Mouse (Mus musculus): ENCODE results near the gene Rbm33.

Rbm33 gene

DNA sequence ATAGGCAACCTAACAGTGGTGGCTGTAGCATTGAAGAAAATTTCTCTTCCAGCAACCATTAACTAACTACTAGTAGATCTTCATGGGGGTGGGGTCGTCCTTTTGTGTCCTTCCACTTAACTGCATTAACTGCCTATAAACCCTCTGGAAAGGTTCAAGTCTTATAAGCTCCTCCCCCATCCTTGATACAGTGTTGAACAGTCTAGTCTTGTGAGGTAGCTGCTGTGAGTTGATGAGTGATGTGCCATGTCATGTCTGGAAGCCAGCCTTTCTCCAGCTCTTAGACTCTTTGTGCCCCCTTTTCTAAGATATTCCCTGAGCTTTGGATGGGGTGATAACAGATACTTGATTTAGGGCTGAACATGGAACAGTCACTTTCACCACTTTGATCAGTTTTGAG, 7.5 kb downstream of the Rbm33 start:
- no peak for DNase-seq (ENCODE audit: low spot score in 2 of 2)

- no peak for DNase-seq (ENCODE audit: low spot score in 2 of 2)
Observed at GRCm38 (mm10) chr5:28329024-28329806, 12.3 kb downstream of the Rbm33 start.

DNA sequence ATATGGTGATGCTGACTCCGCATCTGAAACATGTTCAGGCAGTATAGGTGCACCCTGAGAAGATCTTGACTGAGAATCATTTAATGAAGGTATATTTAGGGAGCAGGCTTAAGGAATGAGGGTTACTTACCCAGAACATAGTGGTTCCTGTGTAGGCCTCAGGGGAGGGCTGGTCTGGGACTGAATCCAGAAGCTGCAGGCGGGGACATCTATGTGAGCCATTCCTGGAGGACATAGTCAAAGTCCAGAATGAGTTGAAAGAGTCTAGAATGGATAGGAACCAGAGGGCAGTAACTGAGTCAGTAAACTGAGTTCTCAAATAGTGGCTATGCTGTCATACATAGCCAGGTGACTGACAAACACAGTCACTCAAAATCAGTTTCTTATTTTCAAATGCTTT, 16.8 kb downstream of the Rbm33 start:
- no peak for DNase-seq (ENCODE audit: low spot score in 2 of 2)

DNA sequence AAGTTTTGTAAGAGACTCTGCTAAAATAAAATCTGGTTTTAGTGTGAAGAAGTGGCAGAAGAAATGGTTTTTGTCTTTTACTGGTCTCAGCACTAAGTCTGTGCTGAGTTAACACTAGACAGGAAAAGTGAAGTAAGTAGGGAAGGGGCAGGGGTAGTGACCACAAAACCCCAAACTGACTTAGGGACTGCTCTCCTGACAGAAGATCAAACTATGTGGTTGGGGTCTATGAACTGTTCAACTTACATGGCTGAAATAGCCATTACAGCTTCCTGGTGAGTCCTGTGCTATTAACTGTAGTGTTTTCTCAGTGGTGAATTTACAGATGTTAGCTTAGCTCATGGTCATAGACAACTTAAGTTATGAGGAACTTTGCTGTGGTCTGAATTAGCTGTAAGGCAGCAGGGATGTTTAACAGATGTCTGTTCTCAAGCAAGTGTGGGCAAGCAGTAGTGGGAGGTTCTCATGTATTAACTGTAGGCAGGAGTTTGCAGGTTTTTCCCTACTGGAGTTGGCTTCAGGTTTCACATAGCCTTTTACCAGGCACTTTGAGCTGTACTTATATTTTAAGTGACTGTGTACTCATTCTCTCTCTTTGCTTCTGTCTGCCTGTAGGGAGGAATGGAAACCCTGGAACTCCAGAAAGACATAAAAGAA, 35.1 kb downstream of the Rbm33 start:
- DNase-seq (ENCODE audit: low spot score in 2 of 2): no peak

DNA sequence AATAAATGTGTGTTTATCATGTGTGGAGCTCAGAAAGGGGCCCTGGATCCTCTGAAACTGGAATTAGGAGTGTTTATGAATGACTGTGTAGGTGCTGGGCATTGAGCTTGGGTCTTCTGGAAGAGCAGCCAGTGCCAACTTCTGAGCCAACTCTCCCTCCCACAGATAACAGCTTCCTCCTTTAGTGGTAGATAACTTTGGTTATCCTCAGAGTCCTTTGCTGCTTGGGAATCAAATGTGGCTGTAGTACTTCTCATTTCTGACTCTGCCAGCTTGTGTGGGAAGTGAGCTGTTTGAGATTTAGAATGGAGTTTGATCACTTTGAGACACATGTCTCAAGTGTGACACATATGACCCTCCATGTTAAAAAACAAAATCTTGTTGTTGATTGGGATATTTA, 38.7 kb downstream of the Rbm33 start:
- no peak for DNase-seq (ENCODE audit: low spot score in 2 of 2)

DNA sequence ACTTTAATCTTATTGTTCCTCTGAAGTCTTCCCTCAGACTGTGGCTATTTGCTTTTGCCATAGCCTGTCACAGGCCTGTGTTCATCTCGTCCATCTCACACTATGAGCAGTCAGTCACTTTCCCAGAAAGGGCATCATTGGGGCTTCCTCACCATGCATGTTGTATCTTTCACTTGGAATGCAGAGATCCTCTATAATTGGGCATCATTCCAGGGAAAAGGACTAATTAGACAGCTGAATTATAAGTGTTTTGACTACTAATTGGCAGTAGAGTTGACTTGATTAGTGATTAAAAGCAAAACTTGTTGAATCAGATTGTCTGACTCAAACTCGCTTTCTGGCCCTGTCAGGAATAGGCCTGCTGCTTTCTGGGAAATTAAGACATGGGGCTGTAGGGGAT, 43.8 kb downstream of the Rbm33 start:
- no peak for DNase-seq (ENCODE audit: low spot score in 2 of 2)

GRCm38 (mm10) chr5:28368056-28368455, 51.1 kb downstream of the Rbm33 start:
- no peak for DNase-seq (ENCODE audit: low spot score in 2 of 2)

DNA sequence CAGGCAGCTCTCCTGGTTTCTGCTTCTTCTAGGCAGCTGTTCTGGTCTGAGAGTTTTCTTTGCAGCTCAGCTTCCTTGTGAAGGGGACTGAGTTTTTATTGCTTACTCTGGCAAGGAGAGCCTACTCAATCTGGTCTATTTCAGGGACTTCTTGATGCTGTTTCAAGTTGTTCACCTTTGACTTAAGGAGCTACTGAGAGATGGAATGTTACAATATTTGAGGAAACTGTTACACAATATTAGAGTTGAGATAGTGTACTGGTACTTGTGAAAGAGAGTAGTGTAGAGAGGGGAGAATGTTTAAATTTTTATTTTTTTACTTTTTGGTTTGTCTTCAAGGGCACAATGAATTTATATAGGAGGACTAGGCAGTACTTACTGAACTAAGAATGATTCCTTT, 53.9 kb downstream of the Rbm33 start:
- no peak for DNase-seq (ENCODE audit: low spot score in 2 of 2)

DNA sequence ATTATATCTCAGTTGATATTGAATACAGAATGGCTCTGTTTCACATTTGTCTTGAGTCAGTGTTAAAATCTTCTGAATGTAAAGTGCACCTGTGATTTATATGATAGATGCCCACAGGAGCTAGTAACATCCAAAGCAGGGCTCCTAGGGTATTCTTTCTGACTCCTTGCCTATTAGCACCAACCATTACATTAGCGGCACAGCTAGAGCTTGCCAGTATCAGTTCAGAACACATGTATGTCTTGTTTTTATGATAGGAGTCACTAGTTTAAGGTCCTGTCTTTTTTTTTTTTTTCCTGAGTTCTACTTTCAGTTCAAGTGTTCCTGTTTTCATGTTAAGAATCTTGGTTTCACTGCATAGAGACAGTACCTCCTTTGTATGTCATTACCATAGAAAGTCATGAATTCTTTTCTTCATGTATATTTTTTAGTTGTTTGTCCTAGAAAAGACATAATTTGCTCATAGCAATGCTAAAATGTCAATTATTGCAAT, 55.3 kb downstream of the Rbm33 start:
- DNase-seq (ENCODE audit: low spot score in 2 of 2): no peak

DNA sequence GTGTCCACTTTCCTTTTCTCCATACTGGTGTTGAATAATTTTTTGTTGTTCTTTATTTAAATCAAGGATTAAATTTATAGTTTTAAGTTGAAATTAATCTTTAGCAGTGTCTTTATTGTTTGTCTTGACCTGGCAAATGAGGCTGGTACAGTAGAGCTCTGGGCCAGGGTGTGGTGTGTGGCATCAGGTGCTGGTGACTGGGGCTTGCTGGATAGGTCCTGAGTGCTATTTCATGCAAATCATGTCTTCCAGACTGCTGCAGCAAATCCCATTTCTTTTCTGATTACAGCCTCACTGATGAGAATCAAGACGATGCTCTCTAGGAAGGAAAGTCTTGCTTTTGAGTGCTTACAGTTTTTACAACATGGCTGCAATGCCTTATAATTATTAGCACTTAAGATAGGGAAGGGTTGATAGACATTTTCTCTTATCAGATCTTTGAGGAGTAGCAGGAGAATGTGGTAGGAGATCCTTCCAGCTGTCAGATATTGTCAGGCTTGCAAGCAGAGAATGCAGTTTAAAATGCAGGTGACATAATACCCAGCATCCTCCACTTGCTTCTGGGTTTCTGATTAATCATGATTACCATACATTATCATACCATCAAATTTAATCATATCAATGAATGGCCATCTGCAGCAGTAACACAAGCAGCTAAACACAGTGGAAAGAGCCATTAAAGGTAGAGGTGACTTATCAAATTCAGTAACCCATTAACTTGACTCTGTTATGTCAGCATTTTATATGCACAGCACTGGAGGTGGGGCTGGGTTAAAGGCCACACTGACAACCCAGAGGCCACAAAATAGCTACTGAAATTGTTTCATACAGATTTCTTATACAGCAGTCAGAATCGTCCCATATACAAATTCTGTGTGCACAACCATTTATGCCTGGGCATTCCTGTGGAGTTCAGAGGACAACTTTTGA, 56.8 kb downstream of the Rbm33 start:
- no peak for DNase-seq (ENCODE audit: low spot score in 2 of 2)

DNA sequence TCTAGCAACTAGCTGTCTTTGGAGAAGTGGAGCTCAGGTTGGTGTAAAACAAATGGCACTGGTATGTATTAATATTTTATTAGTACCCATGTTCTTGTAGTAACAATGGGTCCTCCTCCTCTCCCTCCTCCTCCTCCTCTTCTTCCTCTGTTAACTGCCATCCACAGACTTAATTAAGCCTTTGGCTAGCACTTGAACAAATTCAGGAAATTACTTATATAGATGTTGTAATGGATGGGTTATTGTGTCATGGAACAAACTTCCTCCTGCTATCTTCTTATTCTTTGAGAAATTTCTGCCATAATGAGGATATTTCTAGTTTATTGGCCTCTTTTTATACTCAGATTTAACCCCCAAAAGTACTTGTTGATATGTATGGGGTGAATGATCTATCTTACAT, 60.4 kb downstream of the Rbm33 start:
- DNase-seq (ENCODE audit: low spot score in 2 of 2): no peak

DNA sequence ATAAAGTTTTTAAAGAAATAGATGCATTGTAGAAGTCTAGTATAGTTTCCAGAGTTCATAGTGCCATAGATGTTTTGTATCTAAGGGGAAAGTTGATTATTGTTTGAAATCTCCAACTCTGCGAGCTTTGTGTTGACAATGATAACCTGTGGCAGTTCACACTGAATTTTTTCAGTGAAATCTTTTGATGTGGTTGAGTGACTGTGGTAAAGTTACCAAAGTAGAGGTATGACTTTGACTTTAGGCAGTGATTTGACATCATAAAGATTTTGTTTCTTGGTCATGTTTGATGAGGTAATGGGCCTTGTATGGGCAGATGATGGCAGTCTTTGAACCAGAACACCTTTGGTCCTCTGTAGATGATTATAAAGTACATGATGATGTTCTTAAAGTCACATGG, 65.4 kb downstream of the Rbm33 start:
- no peak for DNase-seq (ENCODE audit: low spot score in 2 of 2)

DNA sequence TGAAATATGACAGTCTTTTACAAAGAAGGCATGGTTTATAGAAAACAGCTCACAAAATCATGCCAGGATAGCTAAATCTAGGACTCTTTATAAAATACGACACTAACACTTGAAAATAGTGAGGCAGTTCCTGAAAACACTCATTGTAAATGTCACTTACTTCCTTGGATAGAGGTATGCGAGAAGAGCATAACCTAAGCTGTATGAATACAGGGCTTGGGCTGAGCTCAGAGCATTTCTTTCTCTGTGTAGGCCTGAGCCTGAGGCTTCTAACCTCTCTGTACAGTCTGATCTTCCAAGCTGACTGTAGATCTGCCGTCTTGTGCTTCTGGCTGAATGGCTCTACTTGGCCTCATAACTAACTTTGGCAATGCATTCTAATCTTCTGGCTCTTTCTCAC, 69.9 kb downstream of the Rbm33 start:
- DNase-seq (ENCODE audit: low spot score in 2 of 2): no peak

- DNase-seq (ENCODE audit: low spot score in 2 of 2): peak; percentile 37 to 42
Observed at GRCm38 (mm10) chr5:28387531-28388179, 70.7 kb downstream of the Rbm33 start.

- peak; percentile 73 to 74 for DNase-seq (ENCODE audit: low spot score in 2 of 2)
Observed at GRCm38 (mm10) chr5:28388184-28388583, 71.3 kb downstream of the Rbm33 start.

GRCm38 (mm10) chr5:28390189-28390588, 73.3 kb downstream of the Rbm33 start:
- no peak for DNase-seq (ENCODE audit: low spot score in 2 of 2)

GRCm38 (mm10) chr5:28397344-28397743, 80.4 kb downstream of the Rbm33 start:
- DNase-seq (ENCODE audit: low spot score in 2 of 2): no peak

GRCm38 (mm10) chr5:28398736-28399135, 81.8 kb downstream of the Rbm33 start:
- DNase-seq (ENCODE audit: low spot score in 2 of 2): no peak

DNA sequence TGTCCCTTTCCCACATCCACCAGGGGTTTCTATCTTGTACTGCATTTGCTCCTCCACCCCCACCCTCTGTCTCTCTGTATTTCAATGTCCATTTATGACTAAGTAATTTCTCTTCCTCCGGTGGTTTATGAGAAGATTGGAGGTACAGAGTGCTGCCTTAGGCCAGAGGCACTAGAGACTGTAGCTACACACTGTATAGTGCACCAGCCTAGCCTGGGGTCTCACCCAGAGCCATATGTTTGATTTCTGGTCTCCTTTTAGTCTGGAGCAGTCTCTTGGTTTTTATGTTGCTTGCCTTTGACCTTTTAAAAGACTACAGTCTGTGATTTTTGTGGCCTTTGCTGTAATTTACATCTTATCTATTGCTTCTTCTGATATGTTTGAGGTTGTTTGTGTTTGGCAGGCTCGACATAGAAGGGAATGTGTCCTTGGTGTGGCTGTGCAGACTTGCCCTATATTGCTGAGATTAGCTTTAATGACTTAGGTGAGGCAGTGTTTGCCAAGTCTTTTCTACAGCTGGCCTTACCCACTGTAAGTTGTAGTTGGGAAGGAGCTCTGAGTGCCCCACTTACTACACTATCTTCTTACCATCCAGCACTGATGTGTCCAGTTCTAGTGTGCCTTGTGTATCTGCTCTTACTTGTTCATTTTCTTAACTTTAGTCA, 82.7 kb downstream of the Rbm33 start:
- DNase-seq (ENCODE audit: low spot score in 2 of 2): no peak

DNA sequence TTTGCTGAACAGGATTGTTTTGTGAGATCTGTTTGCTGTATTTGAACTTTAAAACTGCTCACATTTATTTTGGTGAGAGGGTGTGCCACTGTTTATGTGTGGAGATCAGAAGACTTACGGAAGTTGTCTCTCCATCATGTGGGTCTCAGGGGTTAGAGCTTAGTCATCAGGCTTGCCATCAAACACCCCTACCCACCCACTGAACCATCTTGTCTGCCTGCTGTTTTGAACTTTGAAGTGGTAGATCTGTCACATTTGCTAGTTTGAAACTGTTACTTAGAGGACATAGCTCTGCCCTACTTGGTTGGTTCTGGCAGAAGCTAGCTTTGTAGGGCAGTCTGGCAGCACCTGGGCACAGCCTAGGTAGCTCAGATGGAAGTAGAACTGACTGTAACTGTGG, 85.8 kb downstream of the Rbm33 start:
- DNase-seq (ENCODE audit: low spot score in 2 of 2): no peak

DNA sequence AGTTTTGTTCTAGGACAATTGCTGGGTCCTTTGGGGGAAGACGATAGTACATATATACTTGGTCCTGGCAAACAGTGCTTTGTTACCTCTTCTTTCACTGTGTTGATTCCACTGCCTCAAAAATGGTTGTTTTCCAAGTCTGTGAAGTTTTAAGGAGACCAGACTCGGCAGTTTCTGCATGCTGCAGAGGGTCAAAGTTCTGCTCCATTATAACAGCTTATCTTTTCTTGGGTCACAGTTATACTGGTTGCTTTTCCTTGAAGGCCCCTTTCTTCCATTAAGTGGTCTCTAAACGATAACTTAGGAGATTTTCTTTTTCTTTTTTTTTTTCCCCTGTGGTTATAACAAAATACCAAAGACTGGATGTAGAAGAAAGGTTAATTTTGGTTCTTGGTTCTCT, 89.7 kb downstream of the Rbm33 start:
- DNase-seq (ENCODE audit: low spot score in 2 of 2): no peak

Measured in right cerebral cortex, adult 2 months (tissue).